Mouse (Mus musculus) cortical plate, adult 2 months (tissue): ENCODE measurements around the gene Zfp811.

Source experiments
- CTCF ChIP-seq: fragments of 200-500 bp; IDR thresholded peaks from 2 replicates; pipeline ENCODE4 v1.5.1; 2011; ENCODE audit warnings: mild to moderate bottlenecking, control low read depth, low read length; ENCODE audit not compliant: insufficient read depth; ENCODE audit errors: extremely low read depth
- POLR2A ChIP-seq: fragments of 200-500 bp; IDR thresholded peaks from 2 replicates; pipeline ENCODE4 v1.6.1; 2011; ENCODE audit warnings: mild to moderate bottlenecking, low read length, control low read depth; ENCODE audit not compliant: insufficient read depth; ENCODE audit errors: extremely low read depth

- no peak for TF ChIP-seq CTCF
- TF ChIP-seq POLR2A: no peak
Measured at GRCm38 (mm10) chr17:32816074-32816784, 6.5 kb upstream of the Zfp811 start.
